Mouse (Mus musculus) adrenal gland, adult 18-20 months (tissue): ENCODE measurements at regions not wholly inside any gene's neighbourhood (a gene's known extent, or its start where the extent isn't known, plus 50 kb on each side); places are given as distances from the start of the nearest gene placed in this dataset.

Experiments used
- DNase-seq, 2 experiments: peaks; one replicate each; pipeline ENCODE4 v3.0.0; 2021 to 2022; ENCODE audit warnings: low spot score in 2 of 2

GRCm38 (mm10) chr2:108584799-108585198 lies 695.7 kb upstream of the Kif18a start:
- DNase-seq: no peak

- DNase-seq: no peak
Observed at GRCm38 (mm10) chr2:108593555-108593954, 687.0 kb upstream of the Kif18a start.

- no peak for DNase-seq
Observed at GRCm38 (mm10) chr2:108600346-108600745, 680.2 kb upstream of the Kif18a start.

- no peak for DNase-seq
Observed at GRCm38 (mm10) chr2:108619580-108619979, 661.0 kb upstream of the Kif18a start.

GRCm38 (mm10) chr2:108622367-108623162 lies 658.0 kb upstream of the Kif18a start:
- DNase-seq: no peak

- DNase-seq: no peak
Observed at GRCm38 (mm10) chr2:108635644-108636043, 644.9 kb upstream of the Kif18a start.

GRCm38 (mm10) chr2:108660697-108661388 lies 619.7 kb upstream of the Kif18a start:
- DNase-seq: no peak

- DNase-seq: no peak
Observed at GRCm38 (mm10) chr2:108677777-108678380, 602.7 kb upstream of the Kif18a start.

- DNase-seq: no peak
Observed at GRCm38 (mm10) chr2:108681574-108681973, 599.0 kb upstream of the Kif18a start.

- no peak for DNase-seq
Observed at GRCm38 (mm10) chr2:108686019-108686743, 594.4 kb upstream of the Kif18a start.

- DNase-seq: peak; percentile 37 to 41
Observed at GRCm38 (mm10) chr2:108690091-108690490, 590.4 kb upstream of the Kif18a start.

GRCm38 (mm10) chr2:108691156-108692007 lies 589.2 kb upstream of the Kif18a start:
- no peak for DNase-seq

- DNase-seq: no peak
Observed at GRCm38 (mm10) chr2:108701308-108701707, 579.2 kb upstream of the Kif18a start.

- no peak for DNase-seq
Observed at GRCm38 (mm10) chr2:108707856-108708855, 572.4 kb upstream of the Kif18a start.

GRCm38 (mm10) chr2:108742079-108742478 lies 538.5 kb upstream of the Kif18a start:
- DNase-seq: no peak

GRCm38 (mm10) chr2:108743511-108743910 lies 537.0 kb upstream of the Kif18a start:
- no peak for DNase-seq

- no peak for DNase-seq
Observed at GRCm38 (mm10) chr2:108744797-108745196, 535.7 kb upstream of the Kif18a start.

GRCm38 (mm10) chr2:108753494-108754225 lies 526.9 kb upstream of the Kif18a start:
- DNase-seq: no peak

GRCm38 (mm10) chr2:108755821-108756220 lies 524.7 kb upstream of the Kif18a start:
- DNase-seq: no peak
